Mouse (Mus musculus) CD4-positive helper T cell, adult 2 months (primary cell): Measurements from ENCODE around the gene Inf2.
A peak's percentile ranks its signal among the peaks of the same experiment; 100 is the strongest.

Source experiments
- DNase-seq: peaks from one replicate; pipeline ENCODE4 v3.0.0-alpha.2; 2012; ENCODE audit warnings: low read depth, missing footprints, low spot score

The Inf2 gene

DNA sequence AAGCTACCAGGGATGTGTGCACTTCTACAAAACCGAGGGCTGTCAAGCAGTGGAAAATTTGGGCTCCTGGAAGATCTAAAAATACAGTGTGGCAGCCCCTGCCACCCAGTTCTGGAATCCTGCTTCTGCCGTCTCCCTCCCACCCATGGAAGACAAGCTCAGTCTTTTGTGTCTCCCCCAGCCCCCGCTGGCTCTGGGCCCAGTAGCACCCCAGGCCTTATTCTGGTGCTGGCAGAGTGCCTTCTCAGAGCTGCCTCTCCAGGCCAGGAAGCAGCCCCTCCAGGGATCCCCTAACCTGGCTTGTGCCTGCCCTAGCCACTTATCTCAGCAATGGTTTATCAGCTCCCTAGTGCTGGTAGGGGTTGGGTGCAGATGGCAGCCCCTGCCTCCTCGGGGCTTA, 6.4 kb downstream of the Inf2 start:
- no peak for DNase-seq

DNA sequence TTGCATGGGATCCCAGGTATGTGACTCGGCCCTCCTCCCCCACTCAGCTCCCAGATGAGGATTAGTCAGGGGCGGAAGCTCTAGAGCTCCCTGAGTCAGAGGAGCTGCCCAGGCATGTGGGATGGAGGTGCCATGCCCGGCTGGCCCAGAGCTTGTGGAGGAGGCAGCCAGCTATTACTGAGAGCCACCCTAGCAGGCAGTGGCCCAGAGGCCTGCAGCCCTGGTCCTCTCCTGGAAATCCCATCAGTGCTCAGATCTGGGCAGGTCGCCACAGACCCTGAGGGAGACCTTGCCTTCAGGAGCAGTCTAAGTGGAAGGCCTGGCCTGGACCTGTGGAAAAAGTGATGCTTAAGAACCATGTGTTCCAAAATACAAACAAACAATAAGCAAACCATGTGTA, 7.0 kb downstream of the Inf2 start:
- DNase-seq = no peak

DNA sequence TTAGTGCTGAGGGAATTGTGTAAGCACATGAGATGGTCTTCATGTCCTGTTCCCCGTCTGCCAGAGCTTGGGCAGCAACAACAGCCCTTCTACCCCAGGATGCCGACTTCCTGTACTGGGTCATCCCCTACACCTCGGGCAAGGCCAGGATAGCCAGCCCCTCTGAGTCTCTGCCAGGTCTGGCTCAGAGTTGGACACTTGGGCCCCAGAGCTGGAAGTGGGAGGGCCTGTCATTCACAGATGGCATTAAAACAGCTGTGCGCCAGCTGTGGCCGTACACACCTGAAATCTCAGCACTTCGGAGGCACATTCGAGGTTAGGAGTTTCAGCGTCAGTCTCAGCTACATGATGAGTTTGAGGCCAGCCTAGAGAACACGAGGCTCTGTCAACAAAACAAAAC, 7.9 kb downstream of the Inf2 start:
- no peak for DNase-seq

DNA sequence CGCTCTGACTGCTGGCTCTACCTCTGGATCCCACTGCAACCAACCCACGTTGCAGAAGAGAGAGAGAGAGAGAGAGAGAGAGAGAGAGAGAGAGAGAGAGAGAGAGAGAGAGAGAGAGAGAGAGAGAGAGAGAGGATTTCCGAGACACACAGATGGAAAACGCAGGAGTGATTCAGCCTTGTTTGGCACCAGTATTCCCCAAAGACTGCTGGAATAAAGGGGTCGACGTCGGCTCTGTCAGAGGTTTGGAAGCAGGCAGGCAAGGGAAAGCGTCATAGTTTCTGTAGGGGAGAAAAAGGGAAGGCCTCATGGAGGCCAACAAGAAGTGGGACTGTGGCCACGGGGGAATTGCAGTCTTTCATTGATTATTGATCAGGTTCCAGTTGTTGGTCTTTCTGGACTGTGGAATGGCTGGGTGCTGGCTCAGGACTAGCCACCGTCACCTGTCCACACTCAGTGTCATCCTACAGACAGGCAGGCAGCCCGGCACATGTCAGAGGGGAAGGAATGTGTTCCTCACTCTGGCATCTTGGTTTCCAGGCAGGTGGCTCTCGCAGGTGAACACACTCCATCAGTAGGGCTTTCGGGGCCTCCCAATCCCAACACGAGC, 8.4 kb downstream of the Inf2 start:
- DNase-seq = no peak

DNA sequence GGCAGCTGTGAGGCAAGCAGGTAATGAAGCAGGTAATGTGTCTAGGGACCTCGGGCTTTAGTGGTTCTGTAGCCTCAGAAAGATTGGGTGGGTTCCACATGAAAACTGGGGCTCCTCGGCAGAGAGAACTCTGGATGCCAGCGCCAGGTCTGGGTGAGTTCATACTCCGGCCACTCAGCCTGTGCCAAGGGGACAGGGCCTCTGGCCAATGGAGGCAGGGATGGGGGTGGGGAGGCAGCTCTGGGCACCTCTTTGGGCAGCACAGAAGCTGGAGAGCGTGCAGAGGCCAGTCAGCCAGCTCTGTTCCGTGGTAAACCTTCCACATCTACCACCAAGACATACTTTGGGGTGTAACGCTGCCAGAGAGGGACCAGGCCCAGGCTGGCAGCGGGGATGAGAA, 9.0 kb downstream of the Inf2 start:
- DNase-seq = no peak

DNA sequence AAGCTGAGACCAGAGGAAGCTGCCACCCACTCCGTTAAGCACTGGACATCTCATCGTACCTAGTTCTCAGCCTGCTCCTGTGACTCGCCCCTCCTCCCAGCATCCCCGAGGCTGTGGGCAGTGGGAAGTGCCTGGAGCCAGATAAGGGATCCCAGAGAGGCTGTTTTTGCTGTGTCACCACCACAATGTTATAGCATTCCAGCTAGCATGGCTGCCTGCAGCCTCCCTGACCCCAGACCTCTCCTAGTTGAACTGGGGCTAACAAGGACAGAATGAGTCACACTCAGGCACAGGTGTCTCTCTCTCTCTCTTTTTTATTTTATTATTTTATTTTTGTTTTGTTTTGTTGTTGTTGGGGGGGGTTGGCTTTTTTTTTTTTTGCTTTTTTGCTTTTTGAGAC, 10.6 kb downstream of the Inf2 start:
- DNase-seq = no peak

DNA sequence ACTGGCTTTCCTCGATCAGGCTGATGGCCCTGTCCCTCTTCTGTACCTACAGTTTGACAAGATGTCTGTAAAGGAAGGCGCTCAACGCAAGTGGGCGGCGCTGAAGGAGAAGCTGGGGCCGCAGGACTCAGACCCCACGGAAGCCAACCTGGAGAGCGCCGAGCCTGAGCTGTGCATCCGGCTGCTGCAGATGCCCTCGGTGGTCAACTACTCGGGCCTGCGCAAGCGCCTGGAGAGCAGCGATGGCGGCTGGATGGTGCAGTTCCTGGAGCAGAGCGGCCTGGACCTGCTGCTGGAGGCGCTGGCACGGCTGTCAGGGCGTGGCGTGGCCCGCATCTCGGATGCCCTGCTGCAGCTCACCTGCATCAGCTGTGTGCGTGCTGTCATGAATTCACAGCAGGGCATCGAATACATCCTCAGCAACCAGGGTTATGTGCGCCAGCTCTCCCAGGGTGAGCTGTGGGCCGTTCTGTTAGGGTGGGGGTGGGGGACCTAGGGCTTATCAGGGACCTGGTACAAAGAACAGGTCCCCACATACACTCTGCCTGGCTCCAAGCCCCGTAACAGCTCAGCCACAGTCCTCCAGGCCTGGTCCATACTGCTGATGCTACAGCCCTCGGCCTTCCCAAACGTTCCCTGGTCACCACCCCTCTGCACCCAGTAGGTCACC, 11.5 kb downstream of the Inf2 start:
- no peak for DNase-seq

DNA sequence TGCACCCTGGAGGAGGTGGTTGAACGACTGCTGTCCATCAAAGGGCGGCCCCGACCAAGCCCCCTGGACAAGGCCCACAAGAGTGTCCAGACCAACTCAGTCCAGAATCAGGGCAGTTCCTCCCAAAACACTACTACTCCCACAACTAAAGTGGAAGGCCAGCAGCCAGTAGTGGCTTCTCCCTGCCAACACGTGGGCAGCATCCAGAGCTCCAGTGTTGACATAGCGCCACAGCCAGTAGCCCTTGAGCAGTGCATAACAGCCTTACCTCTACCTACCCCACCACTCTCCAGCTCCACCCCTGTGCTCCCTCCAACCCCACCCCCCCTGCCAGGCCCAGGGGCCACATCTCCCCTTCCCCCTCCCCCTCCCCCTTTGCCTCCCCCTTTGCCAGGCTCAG, 15.4 kb downstream of the Inf2 start:
- DNase-seq = no peak

DNA sequence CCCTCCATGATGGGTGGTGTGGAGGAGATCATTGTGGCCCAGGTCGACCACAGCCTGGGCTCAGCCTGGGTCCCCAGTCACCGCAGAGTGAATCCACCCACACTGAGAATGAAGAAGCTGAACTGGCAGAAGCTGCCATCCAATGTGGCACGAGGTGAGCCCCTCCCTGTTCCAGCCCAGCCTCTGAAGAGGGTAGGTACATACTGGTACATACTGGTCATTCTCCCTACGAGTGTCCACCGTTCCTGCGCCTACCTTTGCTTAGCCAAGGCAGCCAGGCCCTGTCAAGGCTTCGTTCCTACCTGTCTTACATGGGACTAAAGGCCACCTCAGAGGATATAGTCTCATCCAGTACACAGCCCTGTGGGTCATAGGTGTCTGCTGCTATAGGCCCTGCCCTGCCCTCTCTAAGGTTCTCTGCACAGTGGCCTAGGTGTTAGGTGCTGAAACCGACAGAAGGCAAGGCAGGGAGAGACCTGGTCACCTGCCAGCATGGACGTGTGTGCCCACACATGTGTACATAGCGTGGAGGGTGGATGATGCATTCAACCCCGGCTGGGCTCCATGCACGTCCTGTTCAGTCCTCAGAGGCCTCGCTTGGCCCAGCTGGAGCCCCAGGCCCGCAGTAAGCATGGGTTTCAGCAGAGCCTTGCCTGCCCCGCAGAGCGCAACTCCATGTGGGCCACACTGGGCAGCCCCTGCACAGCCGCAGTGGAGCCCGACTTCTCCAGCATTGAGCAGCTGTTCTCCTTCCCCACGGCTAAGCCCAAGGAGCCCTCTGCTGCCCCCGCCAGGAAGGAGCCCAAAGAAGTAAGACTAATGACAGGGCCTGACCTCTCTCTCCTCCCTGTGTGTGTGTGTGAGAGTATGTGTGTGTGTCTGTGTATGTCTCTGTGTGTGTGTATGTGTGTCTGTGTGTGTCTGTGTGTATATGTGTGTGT, 16.4 kb downstream of the Inf2 start:
- no peak for DNase-seq

DNA sequence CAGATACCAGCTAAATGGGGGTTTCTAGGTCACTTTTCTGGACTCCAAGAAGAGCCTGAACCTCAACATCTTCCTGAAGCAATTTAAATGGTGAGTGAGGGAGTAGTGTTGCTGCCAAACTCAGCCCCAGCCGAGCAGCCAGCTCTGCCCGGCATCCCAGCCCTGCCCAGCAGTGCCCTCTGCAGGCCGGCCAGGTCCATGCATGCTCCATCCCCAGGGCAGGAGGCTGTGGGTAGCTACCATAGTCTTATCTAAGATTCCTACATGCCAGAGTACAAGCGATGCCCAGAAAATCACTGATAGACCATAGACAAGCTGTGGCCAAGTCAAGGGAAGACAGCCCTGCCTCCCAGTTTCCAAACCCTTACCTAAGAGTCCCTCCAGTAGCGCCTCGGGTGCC, 17.2 kb downstream of the Inf2 start:
- peak; percentile 65 for DNase-seq

DNA sequence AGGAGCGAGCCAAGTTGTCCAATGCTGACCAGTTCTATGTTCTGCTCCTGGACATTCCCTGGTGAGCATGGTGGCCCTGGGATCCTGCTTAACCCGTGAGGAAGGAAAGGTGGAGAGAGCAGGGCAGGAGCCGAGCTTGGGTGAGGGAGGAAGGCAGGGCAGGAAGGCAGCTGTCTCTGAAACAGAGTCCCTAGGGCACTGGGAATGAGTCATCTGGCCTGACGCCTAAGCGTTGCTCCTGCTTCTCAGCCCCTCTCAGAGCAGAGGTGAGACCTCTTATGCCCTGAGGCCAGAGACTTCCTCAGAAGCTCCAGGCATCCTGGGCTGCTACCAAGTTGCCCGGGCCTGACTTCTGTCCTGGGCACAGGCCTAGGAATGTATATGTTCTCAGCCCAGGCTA, 18.4 kb downstream of the Inf2 start:
- no peak for DNase-seq

DNA sequence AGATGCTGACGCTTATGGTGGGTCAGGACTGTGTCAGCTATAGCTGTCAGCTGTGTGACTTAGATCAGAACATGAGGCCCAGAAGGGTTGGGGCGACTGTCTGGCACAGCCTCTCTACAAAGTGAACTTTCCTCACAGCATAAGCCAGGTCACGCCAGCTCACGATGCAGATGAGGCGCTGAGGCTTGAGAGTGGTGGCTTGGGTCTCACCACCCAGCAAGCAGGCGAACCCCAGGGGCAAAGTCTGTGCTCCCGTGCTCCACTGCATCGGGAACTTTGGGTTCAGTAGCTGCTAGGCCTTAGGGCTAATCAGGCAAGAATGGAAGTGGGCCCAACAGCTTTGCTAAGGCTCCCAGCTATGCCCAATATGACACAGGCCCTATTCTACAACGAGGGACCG, 20.4 kb downstream of the Inf2 start:
- DNase-seq = no peak

DNA sequence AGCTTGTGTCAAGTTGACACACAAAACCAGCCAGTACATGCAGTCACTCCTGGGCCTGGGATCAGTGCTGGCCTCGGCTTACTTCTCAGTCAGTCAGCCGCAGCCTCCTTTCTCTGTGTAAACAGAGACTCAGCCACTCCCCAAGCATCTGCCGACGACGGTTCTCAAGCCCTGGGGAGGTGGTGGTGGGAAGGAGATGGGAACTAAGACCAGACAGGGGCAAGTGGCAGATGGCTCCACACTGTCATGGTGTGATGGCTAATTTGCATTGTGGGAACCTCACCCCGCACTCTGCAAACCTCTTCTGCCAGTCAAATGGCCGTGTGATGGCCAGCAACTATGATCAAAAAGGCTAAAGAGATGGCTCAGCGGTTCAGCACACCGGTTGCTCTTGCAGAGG, 28.1 kb downstream of the Inf2 start:
- no peak for DNase-seq

DNA sequence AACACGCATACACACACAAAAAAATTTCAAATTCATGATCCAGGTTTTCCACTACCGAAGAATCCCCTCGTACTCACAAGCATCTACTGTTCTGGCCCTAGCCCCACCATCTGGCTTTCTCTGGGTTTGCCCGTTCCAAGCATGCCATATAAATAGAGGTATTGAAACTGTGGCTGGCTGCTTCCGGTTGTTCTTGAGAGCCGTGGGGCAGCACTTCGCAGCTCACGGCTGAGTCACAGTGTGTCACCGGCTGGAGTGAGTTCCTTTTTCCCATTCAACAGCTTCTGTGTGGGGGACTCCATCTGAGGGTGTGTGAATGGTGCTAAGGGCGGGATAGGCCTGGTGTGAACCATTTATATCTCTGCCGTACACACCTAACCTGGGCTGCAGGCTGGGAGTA, 28.6 kb downstream of the Inf2 start:
- DNase-seq = peak; percentile 54

DNA sequence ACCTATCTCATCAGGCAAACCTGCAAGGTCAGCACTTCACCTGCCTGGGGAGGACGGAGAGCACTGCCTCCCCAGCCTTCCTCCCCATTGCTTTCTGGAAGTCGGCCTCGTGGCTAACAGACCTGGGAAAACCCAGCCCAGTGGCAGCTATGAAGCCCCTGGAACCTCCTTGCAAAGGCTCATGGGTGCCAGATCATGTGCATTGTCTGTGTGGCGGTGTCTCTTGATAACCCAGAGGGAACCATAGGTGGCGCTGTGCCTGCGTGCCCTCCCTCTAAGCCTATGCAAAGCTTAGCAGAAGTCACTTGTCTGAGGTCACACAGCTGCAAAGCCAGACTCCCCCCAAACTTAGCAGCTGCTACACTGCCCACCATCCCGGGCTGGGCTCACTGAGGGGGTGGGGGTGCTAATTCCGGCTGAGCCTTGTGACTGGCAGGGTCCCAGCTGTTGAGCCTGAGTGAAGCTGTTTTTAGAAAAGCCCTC, 29.4 kb downstream of the Inf2 start:
- peak; percentile 78 for DNase-seq

DNA sequence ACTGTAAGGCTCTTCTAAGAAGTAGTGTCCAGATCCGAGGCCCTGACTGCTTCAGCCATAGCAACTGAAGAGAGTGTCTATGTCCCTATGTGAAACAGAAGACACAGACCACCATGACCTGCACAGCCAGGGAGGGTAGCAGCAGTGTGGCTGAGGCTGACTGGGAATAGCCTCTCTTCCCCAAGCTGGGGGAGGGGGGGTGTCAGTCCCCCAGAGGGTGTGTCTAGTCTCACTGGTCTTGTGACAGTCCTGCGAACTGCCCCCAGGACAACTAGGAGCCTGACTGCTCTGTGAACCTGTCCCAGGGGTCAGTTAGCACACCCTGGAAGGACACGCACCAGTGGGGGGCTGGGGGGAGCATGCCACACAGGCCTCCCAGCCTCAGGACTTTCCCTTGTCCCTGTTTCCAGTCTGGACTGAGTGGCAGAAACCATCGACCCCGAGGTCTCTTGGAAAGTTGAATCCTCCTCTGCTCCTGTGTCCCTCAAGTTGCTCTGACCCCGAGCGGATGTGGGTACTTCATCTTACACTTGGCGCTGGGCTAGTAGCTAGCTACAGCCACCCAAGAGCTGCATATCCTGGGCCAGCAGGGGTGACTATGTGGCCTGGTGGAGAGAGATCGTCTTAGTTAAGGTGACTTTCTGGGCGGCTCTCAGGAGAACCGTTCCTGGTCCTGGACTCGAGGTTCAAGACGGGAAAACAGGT, 30.5 kb downstream of the Inf2 start:
- DNase-seq = peak; percentile 53

DNA sequence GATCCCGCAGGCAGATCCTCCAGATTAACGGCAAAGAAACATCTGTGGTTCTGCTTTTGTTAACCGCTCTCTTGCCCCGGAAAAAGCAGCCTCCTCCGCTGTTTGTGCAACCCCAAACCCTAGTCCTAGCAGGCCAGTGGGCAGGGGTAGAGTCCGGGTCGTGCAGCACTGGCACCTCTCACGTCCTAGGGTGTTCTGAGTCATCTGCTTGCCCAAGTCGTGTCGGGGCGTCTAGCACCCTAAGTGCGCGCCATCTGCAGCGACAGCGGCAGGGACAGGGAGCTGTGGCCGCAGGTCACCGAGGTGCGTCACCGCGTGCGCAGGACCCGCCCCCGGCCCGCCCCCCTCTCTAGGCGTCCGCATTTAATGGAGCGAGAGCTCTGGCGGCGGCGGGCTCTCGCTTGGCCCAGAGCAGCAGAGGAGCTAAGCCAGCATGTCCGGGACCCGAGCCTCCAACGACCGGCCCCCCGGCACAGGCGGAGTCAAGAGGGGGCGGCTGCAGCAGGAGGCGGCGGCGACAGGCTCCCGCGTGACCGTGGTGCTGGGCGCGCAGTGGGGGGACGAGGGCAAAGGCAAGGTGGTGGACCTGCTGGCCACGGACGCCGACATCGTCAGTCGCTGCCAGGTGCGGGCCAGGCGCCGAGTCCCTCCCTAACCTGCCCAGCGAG, 31.2 kb downstream of the Inf2 start, which contains the start of gene Adssl1:
Gene Adssl1, plus strand, starts transcription at position 360 of the 668 bp plus-strand sequence.
- peak; percentile 85 for DNase-seq

DNA sequence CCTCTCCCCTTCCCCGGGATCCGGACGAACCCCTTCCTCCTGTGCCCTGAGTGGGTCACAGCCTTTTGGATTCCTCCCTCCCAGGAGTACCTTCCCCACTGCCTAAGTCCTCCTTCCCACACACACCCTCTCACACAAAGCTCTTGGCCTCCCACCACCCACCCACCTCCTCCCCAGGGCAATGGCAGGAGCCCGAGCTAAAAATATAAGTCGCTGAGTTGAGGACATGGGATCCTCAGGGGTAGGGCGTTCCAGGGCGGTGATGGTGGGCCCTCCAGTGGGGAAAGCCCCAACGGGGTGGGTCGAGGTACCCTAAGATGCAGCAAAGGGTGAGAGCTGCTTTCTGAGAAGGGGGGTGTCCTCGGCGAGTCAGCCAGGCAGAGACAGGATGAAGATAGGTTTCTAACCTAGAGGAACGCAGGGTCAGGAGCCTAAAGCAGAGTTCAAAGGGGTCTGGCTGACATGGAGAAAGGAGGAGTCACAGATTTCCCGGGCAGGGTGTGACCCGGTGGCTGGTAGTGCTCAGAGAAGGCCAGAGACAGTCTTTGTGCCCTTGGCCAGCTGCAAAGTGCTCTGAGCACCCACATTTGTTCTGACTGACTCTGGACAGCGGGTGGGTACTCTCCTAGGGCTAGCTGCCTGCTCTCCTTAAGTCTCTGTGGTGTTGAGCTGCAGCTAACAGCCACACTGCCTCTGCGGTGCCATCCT, 31.9 kb downstream of the Inf2 start:
- DNase-seq = peak; percentile 42

DNA sequence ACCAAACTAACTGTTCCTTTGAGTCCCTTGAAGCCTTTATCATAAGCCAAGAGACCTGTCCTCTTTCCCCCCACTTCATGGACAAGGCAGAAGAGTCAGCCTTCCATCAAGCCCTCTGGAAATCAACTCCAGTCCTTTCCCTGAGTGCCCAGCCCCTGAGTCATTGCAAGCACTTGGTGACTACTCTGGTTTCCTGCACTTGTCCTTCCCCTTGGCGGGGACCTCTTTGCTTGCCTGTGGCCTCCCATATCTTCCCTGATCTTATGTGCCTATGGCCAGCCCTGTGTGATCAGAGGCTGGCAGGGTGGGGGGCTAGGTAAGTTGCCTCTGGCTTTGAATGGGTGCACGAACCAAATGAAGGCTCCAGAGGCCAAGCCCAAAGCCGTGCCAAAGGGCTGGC, 33.3 kb downstream of the Inf2 start:
- DNase-seq = no peak

DNA sequence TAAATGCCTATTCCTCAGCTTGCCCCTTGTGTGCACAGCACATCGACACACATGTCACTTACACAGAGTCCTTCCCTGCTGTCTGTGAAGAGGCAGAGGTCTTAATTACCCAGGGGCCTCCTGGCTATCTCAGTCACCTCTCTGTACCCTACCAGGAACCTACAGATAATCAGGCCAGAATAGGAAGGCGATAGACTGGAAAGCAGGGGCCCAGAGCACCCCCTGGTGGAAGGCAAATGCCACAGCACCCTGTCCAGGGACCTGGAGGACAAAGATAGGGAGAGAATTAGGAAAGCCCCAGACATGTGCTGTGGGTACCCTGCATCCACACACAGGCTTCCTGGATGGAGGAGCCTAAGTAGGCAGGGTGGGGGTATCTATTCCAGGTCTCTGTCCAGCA, 35.2 kb downstream of the Inf2 start:
- peak; percentile 61 for DNase-seq

DNA sequence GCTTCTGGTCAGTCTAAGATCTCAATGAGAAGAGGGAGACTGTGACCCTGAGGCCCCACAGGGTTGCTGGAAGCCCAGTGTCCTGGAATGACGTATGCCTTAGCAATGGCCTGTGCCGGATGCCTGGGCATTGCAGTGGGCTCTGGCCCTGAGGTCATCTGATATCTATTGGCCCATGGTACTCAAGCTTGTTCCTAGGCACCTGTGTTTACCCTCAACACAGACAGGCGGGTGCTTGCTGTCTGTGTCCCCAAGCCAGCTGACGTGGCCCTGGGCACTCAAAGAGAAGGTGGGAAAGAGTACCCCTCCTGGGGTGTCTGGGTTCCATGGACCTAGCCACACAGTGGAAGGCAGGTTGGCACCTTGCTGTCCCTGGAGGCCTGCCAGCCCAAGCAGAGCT, 37.1 kb downstream of the Inf2 start:
- no peak for DNase-seq
